In the genomic region with DNA sequence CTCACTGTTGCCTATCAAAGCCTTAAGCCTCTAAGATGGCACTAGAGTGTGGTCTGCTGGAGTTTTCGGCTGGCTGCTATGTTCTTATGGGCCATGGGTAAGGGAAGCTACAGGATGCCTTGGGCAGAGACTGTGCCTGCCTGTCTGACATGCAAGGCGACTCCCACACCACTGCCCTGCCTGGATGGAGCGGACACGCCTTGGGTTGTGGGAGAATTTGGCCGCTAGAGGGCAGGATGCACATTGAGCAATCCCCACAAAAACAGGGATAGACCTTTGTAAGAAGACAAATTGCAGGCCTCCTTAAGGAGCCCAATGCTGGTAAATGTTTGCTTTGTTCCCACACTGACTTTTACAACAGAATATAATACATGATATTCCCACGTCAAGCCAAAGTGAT, we compare ENCODE assay signal across 9 mouse cellular contexts.
A peak's percentile ranks its signal among the peaks of the same experiment; 100 is the strongest.
DNase-seq lines count a peak whose midpoint lies in the region; ATAC-seq and TF ChIP-seq lines count a peak whose summit lies in the region.
"Had no signal": no experiment of that assay in that cellular context is flagged by ENCODE, and none has a peak within 500 bp of the region (broad histone marks: within the 10 kb centered on the region; RNA-seq: fewer than 3 reads in every experiment).

No protein-coding gene starts in this region.

- no peak overlapping the region for H3K4me2 ChIP-seq in heart, embryonic 11.5 days
- no peak overlapping the region for H3K4me2 ChIP-seq in kidney, postnatal 0 days (ENCODE audit: low read length)
- H3K4me2 ChIP-seq in liver, embryonic 13.5 days = no peak overlapping the region
- H3K4me2 ChIP-seq: heart, embryonic 15.5 days had no signal

- H3K4me1 ChIP-seq in E14TG2a.4 (replicated peaks; ENCODE audit: low read depth, low read length) = peaks cover 62% of the 10 kb centered on the region
- H3K4me1 ChIP-seq in bone marrow, adult 2 months (ENCODE audit: control insufficient read depth, insufficient read depth, low read length) = no peaks in the 10 kb centered on the region
- no peaks in the 10 kb centered on the region for H3K4me1 ChIP-seq in embryonic fibroblast, embryonic 13.5 days (ENCODE audit: control insufficient read depth, insufficient read depth, low read length)
- no peaks in the 10 kb centered on the region for H3K4me1 ChIP-seq in heart, embryonic 11.5 days (ENCODE audit: control insufficient read depth, insufficient read depth, low read length)
- no peaks in the 10 kb centered on the region for H3K4me1 ChIP-seq in kidney, postnatal 0 days (replicated peaks; ENCODE audit: insufficient read depth, low read length)
- H3K4me1 ChIP-seq in liver, embryonic 13.5 days (replicated peaks) = no peaks in the 10 kb centered on the region
- H3K4me1 ChIP-seq: heart, embryonic 15.5 days had no signal

- peak; percentile 87 for DNase-seq in kidney, postnatal 0 days (ENCODE audit: low spot score)
- peak; percentile 37 for DNase-seq in liver, embryonic 13.5 days
- peak; percentile 74 for DNase-seq in ovary, postnatal 36 days (ENCODE audit: low spot score)
- peak; percentile 73 for DNase-seq in thymus, postnatal 14 days

- 0 out of 2 replicates have a peak, but pooled peaks have one; percentile 42 for ATAC-seq in heart, embryonic 11.5 days (replicated peaks; ENCODE audit: insufficient number of reproducible peaks, low FRiP score, low TSS enrichment)
- ATAC-seq in kidney, postnatal 0 days (replicated peaks; ENCODE audit: low FRiP score, low read depth) = peak; percentile 54
- ATAC-seq in liver, embryonic 13.5 days (ENCODE audit: low read depth) = no peak

- TF ChIP-seq POLR2A in bone marrow, adult 2 months (IDR thresholded peaks at IDR 0.05; ENCODE audit: borderline replicate concordance, control insufficient read depth, low read depth, low read length) = no peak
- no peak for TF ChIP-seq POLR2A in embryonic fibroblast, embryonic 13.5 days (IDR thresholded peaks at IDR 0.05; ENCODE audit: low read depth, low read length)

- H3K9me3 ChIP-seq in E14TG2a.4 (ENCODE audit: low read length) = peaks cover 17% of the 10 kb centered on the region
- H3K9me3 ChIP-seq in heart, embryonic 11.5 days (replicated peaks; ENCODE audit: control insufficient read depth, low read length) = no peaks in the 10 kb centered on the region
- no peaks in the 10 kb centered on the region for H3K9me3 ChIP-seq in kidney, postnatal 0 days (replicated peaks; ENCODE audit: low read length)
- no peaks in the 10 kb centered on the region for H3K9me3 ChIP-seq in liver, embryonic 13.5 days (replicated peaks)
- H3K9me3 ChIP-seq: heart, embryonic 15.5 days had no signal

- 33% methylated on average over 6 of the region's 6 CpGs for WGBS in bone marrow, adult 2 months
- WGBS in heart, embryonic 11.5 days (ENCODE audit: insufficient replicate concordance) = 11% methylated on average over 6 of the region's 6 CpGs
- 12% methylated on average over 6 of the region's 6 CpGs for WGBS in kidney, postnatal 0 days
- WGBS in liver, embryonic 13.5 days (ENCODE audit: insufficient replicate concordance) = 11% methylated on average over 6 of the region's 6 CpGs

- no peak overlapping the region for H3K27ac ChIP-seq in bone marrow, adult 2 months (ENCODE audit: control insufficient read depth, insufficient read depth, low read depth, low read length, poor library complexity)
- no peak overlapping the region for H3K27ac ChIP-seq in embryonic fibroblast, embryonic 13.5 days (ENCODE audit: insufficient read depth, low read length)
- H3K27ac ChIP-seq in heart, embryonic 11.5 days (ENCODE audit: low read depth, low read length) = no peak overlapping the region
- H3K27ac ChIP-seq in kidney, postnatal 0 days = no peak overlapping the region
- no peak overlapping the region for H3K27ac ChIP-seq in liver, embryonic 13.5 days
- H3K27ac ChIP-seq: heart, embryonic 15.5 days had no signal

- peak; percentile 71 for TF ChIP-seq CTCF in E14TG2a.4 (conservative IDR thresholded peaks at IDR 0.05; ENCODE audit: low read length)
- peak; percentile 76 for TF ChIP-seq CTCF in bone marrow, adult 2 months (IDR thresholded peaks at IDR 0.05; ENCODE audit: control insufficient read depth, insufficient read depth, low read length)
- TF ChIP-seq CTCF in embryonic fibroblast, embryonic 13.5 days (IDR thresholded peaks at IDR 0.05; ENCODE audit: borderline replicate concordance, insufficient read depth, low read length) = peak; percentile 94
- peak; percentile 93 for TF ChIP-seq CTCF in kidney, postnatal 0 days (IDR thresholded peaks at IDR 0.05; ENCODE audit: low read depth)

- no peak overlapping the region for H3K9ac ChIP-seq in heart, embryonic 11.5 days (ENCODE audit: low read depth, low read length)
- H3K9ac ChIP-seq in kidney, postnatal 0 days (ENCODE audit: low read depth, low read length) = no peak overlapping the region
- H3K9ac ChIP-seq in liver, embryonic 13.5 days = no peak overlapping the region
- H3K9ac ChIP-seq: heart, embryonic 15.5 days had no signal

- H3K36me3 ChIP-seq in E14TG2a.4 (ENCODE audit: insufficient read depth, low read length) = peaks cover 13% of the 10 kb centered on the region
- no peaks in the 10 kb centered on the region for H3K36me3 ChIP-seq in heart, embryonic 11.5 days (ENCODE audit: control insufficient read depth, insufficient read depth, low read length)
- no peaks in the 10 kb centered on the region for H3K36me3 ChIP-seq in kidney, postnatal 0 days (ENCODE audit: insufficient read depth, low read length)
- no peaks in the 10 kb centered on the region for H3K36me3 ChIP-seq in liver, embryonic 13.5 days
- H3K36me3 ChIP-seq: heart, embryonic 15.5 days had no signal

- peaks cover 1% of the 10 kb centered on the region; the same call in 1 of the 2 replicates for H3K27me3 ChIP-seq in E14TG2a.4 (ENCODE audit: insufficient read depth, low read length)
- no peaks in the 10 kb centered on the region for H3K27me3 ChIP-seq in heart, embryonic 11.5 days (ENCODE audit: control insufficient read depth, insufficient read depth, low read length)
- H3K27me3 ChIP-seq in kidney, postnatal 0 days (ENCODE audit: insufficient read depth, low read length) = no peaks in the 10 kb centered on the region
- no peaks in the 10 kb centered on the region for H3K27me3 ChIP-seq in liver, embryonic 13.5 days

- no peak overlapping the region for H3K4me3 ChIP-seq in E14TG2a.4 (replicated peaks; ENCODE audit: low read length)
- H3K4me3 ChIP-seq in bone marrow, adult 2 months (replicated peaks; ENCODE audit: control insufficient read depth, low read depth, low read length) = no peak overlapping the region
- H3K4me3 ChIP-seq in embryonic fibroblast, embryonic 13.5 days (ENCODE audit: insufficient read depth, low read length) = no peak overlapping the region
- no peak overlapping the region for H3K4me3 ChIP-seq in heart, embryonic 11.5 days (ENCODE audit: low read depth, low read length)
- H3K4me3 ChIP-seq in kidney, postnatal 0 days (replicated peaks; ENCODE audit: low read depth, low read length) = no peak overlapping the region
- no peak overlapping the region for H3K4me3 ChIP-seq in liver, embryonic 13.5 days (replicated peaks)
- H3K4me3 ChIP-seq: heart, embryonic 15.5 days had no signal

Comparison
In these comparisons a context has a peak if more than half of its experiments do, and no peak if none do; other contexts are left out.
1. DNase-seq: peak in every context shown above with its lines; median percentile 87 in kidney, postnatal 0 days; 74 in ovary, postnatal 36 days; 73 in thymus, postnatal 14 days; 37 in liver, embryonic 13.5 days.